Mouse (Mus musculus): Measurements from ENCODE around the gene Mlh3.

Gene Mlh3

DNA sequence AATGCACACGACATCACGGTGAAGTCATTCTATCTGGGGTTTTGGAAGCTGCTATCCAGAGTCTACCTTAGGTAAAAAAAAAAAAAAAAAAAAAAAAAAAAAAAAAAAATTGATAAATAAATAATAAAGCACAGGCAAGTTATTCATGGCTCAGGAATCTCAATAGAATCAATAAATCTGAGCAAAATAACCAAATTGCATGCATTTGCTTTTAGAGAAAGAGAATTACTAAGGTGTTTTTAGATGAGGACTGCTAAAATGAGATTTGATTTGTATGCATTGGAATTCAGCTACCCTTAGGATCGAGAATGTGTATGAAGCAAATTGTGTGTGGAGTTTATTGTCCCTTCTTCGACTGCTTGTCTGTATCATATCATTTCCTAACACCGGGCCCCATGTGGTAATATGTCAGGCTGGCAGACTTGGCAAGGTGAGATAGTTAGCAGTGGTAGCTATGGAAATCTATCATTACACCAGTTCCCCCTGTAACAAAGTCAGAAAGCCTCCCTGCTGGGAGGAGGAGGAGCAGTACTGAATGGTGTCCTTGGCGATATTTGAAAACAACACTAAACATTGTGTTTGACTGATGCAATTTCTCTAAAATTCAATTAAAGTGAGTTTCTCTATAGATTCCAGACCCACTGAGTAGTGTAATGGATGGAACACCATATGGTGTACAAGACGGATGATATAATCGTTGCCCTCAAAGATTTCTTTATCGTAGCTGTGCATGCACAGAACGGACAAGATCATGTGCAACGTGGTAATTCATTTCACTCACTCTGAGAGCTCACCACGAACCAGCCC is 10.6 kb upstream of the Mlh3 start:
- DNase-seq: no peak

DNA sequence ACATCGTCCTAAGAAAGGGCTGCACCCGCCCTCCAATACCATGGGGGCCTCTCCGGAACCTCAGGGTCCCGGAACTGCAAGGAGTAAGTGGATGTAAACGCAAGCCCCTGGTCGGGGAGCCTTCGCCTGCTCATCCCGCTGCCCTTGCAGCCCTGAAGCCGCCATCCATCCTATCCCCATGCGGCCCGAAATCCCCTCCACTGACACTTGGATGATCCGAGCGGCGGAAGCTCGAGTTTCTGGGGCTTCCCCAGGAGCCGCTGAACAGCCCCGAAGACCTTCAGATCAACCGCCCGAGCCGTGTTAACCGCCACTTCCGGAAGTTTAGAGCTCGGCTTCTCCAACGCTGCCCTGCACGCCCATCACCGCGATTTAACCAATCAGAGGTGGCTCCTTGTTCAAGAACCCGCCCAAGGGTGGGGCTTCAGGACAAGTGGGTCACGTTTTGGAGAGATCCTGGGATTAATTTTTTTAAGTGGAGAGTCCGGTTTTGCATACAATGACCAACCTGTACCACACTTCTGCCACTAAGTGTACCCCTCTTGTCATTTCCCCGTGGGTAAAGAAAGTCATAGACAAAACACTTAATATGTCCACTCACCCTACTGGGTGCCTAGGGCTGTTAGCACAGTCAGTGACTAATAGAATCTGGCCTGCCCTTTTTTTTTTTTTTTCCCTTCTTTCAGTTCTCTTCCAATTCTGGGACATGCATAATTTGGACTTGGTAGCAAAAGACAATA is 9.9 kb upstream of the Mlh3 start:
- peak; percentile 99 for DNase-seq

DNA sequence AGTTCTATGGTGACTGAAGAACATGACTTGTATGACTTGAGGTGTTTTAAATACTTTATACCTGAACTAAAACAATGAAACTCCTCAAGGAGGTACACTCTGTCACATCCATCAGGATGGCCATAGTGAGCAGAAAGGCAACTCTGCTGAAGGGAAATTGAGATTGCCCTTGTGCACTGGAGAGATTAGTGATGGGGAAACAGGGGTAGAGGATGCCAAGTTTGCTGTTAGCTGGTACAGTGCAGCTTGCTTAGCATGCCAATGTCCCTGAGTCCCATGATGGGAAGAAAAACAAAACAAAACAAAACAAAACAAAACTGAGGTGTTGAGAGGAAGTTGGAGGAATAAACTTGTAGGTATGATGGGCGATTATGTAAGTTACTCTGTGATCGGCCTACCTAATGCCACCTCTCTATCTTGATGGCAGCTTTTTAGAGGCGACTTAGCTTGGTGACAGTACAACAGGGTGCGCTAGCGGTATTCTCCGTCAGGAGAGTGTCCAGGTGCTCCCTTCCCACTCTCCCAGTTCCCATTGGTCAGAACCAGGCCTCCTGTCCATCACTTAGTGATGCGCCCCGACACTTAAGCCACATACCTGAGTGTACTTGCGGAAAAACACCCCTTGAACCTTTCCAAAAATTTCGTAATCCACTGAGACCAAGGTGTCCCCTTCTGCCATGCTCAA is 9.1 kb upstream of the Mlh3 start:
- no peak for DNase-seq

GRCm38 (mm10) chr12:85278919-85279318 is 8.5 kb upstream of the Mlh3 start:
- DNase-seq: no peak

- DNase-seq: no peak
Observed at GRCm38 (mm10) chr12:85276273-85276672, 5.9 kb upstream of the Mlh3 start.

DNA sequence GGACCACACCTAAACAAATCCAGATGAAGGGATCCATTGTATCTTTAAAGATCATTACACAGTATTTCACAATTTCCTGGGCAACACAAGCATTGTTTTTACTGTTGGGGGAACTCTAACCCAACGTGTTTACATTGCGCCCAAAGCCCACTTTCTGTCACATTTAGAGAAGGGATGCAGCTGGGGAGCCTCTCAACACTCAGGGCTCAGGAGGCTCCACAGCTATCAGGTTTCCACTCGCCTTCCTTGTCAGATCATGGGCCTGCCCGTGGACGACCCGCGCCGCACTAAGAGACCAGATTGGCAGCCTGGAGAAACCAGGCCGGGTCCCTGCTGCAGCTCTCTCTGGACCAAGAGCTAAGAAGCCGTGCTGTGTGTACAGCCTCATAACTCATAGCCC is 3.1 kb upstream of the Mlh3 start:
- DNase-seq: peak; percentile 40

DNA sequence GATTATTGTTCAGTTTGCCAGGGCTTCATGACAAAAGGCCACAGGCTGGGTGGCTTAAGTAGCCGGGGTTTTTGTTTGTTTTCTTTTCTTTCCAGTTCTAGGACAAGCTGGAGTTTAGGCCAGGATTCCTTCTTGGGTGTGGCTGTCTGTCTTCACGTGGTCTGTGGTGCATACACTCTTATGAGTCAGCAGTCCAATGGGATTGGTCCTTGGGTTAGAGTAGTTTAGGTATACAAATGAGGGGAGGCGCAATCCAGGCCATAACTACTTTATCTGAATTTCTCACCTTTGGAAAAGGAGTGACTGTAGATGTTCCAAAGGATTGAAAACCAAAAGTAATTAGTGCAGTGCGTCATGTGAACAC is 1.4 kb upstream of the Mlh3 start:
- no peak for DNase-seq

DNA sequence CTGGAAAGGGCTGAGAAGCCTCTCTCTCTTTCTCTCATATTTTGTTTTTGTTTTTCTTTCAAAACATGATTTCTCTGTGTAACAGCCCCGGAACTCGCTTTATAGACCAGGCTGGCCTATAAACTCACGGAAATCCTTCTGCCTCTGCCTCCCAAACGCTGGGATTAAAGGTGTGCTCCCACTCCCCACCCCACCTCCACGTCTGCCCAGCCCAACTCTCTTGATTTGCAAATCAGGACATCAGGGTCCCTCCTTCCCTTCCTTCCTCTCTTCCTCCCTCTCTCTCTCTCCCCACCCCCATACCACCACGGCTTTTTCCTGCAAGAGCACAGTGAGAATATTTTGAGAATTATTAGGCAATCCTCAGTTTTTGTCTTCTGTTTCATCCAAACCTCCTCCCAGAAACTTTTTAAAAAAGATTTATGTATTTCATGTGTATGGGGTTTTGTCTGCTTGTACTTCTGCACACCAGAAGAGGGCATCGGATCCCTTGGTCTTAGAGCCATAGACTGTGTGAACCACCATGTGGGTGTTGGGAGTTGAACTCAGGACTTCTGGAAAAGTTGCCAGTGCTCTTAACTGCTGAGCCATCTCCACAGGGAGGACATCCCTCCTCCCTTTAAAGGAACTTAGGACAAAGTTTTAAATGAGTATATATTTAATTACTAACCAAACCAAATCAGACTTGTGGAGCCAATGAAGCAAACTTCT is 888 bp upstream of the Mlh3 start:
- no peak for DNase-seq

DNA sequence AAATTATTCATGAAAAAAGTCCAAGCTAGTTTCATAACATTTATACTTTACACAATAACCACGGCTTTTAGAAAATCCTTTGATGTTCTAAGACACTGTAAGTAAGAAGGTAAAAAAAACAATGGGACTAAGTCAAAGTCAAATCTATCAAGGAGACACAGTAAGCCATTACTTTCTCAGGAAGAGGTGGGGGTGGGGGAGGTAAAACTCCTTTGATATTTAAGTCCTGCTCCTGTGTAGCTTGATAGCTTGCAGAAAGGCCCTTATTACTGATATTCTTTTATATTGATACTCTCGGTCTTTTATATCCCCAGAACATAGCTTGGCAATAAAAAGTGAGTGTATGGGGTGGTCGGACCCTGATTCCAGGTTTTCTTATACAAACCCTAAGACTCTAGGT is 578 bp downstream of the Mlh3 start:
- no peak for DNase-seq

DNA sequence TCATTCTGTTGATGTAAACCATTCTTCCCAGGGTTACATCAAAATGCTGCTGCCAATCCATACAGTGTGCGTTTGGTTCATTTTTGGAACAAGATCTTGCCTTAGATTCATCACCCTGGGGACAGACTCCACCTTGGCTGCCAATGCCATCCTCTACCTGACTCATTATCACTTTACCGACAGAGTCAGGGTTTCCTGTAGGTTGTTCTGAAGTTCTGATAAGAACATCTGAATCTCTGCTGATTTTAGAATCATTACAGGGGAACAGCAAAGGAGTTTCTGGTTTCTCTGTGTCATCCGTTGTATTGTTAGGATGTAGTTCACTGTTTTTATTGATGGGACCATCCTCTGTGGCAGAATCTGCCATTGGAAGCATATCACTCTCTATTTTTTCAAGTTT is 4.2 kb downstream of the Mlh3 start:
- no peak for DNase-seq

GRCm38 (mm10) chr12:85264940-85265339 is 5.5 kb downstream of the Mlh3 start:
- peak; percentile 69 for DNase-seq

DNA sequence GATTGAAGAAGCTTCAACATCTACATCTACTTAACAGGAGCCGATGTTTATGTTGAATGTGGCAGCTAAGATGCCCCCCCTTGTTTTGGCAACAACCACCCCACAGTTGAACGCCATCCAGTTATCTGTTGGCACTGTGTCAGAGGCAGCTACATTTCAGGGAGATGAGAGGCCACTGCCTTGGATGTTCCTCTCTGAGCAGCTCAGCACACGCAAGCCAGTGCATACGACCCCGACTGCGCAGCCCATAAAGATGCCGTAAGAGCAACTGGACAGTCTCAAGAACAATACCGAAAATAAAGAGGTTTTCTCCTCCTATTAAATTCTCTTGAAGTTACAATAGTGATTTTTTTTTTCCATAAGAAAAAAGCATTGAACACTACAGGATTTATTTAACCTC is 5.9 kb downstream of the Mlh3 start:
- DNase-seq: no peak

DNA sequence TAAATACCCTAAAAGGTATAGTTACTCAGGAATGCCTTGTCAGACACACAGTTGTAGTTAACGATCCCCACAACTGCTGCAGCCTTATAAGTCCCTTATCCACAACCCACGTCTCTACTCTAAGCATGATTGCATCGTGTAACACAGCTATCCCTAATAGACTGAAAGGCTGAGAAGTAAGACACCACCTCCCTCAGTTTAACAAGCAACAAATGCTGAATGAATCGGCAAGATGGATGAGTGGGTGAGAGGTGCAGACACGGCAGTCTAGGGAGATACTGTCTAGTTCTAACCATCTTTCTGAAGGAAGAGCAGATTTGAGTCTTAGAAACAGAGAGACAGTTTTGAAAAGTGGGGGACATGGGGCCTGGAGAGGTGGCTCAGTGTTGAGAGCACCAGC is 7.2 kb downstream of the Mlh3 start:
- no peak for DNase-seq

DNA sequence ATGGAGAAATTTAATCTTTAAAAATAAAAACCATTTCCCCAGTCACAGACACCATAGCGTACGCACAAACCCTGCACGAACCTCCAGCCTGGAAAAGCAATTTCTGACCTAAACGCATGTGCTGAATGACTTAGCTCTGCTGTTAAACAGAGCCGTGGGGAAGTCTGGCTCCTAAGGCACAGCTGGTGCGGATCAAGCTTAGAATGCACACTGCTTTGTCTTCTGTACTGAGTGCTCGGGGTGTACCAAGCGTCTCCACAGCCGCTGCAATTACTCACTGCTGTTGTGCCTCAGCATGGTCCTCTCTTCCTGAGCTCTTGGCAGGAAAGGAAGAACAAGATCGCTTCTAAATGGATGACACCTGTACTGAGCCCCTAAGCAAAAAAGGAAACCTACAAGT is 7.9 kb downstream of the Mlh3 start:
- DNase-seq: peak; percentile 83

DNA sequence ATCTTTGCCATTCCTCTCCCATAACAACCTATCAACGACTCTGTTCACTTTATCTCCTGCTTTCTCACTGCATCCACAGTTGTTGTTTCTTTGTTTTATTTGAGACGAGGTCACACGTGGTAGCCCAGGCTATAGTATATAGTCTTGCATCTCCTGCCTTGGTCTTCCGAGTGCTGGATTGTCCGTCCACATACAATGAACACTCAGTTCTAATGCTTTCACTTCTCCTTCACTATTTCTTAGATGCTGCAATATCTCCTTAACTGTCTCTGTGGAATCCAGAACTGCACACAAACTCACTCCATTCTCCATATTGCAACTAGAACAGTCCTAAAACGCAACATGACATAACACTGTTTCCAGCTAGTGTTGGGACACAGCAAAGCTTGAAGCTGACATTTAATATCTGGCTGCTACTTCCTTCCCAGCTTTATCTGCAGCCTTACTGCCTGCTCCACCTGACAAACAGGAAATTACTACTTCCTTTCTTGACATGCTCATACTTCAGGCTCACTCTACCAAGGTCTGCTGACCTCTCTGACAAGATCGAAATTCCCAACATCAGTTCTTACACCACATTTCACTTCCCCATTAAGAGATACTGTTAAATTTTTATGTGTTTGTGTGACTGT is 13.3 kb downstream of the Mlh3 start:
- DNase-seq: no peak

GRCm38 (mm10) chr12:85256074-85256751 is 14.2 kb downstream of the Mlh3 start:
- DNase-seq: peak; percentile 32

GRCm38 (mm10) chr12:85252083-85252482 is 18.3 kb downstream of the Mlh3 start:
- DNase-seq: no peak

DNA sequence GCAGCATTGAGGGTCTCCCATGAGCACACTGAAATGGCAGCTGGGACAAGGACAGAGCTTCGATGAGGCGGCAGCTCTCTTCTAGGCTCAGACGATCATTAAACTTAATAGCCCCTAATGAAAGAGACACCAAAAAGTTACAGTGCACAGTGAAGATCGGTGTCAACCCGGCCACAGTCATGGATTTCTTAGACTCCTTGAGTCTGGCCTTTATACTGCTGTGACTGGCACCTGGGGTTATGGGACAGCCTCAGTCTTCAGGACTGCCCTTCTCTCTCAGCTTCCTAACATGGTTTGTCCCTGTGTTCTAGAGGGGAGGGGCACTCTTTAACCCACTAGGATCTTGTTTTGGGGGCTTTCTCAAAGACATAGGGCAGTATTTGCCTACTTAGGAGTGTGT is 32.8 kb downstream of the Mlh3 start:
- no peak for DNase-seq

DNA sequence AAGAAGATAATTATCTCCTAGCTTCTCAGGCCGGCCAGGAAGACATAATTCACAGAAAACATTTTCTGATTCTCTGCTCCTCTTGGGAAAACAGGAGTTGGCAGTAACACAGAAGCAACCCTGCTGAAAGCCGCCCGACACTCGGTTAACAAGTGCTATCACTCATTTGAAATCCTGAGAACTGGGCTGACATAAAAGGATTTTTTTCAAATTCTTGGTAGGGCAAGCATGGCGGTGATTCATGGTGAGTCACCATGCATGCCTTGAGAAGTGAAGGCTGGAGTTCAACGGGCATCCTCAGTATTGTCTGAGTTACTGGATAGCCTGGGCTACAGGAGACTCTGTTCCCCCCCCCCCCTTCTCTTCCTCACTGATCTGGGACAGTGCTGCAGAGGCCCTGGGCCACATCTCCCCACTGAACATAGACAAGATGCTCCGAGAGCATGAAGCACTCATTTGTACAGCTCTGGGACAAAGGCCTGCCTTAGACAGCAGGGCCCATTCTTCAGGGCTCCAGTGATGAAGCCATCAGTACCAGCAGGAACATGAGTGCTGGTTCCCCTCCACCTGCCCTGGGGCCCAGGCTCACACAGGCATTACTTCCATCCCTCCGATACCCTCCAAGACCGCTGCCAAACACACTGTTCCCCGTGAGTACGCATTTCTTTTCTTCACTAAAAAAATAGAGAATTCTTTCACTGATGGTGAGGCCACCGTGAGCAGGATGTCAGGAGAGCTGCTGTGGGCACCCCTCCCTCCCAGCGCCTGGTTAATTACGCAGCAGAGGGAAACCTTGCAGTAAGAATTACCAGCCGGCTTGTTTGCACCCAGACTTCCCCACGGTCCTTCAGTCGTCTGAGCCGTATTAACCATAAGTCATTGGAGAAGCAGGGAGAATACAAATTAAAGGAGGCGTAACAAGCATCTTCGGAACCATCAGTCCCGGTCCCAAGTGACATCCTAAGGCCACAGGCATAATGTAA is 36.7 kb downstream of the Mlh3 start:
- no peak for DNase-seq

DNA sequence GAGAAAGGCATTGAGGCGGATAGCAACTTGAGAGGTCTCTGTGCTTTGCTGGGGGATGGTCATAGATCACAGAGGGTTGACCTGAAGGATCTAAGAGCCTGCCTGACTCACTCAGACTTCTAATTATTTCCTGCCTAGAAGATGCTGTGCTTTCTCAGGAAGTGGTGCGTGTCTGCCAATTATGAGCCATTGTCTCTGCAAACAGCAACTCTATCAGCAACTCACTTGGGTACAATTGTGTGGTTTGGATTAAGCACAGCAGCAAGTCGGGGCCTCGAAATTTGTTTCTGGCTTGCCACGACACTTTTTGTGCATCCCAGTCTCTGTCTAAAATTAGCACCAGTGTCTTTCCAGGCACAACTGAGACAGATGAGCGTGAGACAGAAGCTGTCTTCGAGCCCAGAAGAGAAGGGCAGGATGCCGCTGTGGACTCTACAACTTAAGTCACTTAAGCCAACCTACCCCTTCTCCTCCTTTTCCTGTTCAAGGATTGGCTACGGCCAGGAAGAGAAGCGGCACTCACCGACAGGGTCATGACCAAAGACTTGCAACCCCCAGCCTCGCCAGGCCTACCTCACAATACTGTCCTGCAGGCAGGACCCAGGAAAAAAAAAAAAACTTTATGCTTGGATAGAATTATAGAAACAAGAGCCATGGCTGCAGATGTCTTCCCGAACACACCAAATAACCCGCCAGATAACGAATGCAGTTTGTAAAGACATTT is 42.4 kb downstream of the Mlh3 start:
- DNase-seq: no peak
